Mouse (Mus musculus): Measurements from ENCODE around the gene Prkn. TPM values are rescaled to one million over a fixed set of nuclear protein-coding genes. Genes with fewer than 3 reads are reported as not detected.

The Prkn gene
- polyA plus RNA-seq, 1 experiment from 2014 or later = 2.1 TPM

DNA sequence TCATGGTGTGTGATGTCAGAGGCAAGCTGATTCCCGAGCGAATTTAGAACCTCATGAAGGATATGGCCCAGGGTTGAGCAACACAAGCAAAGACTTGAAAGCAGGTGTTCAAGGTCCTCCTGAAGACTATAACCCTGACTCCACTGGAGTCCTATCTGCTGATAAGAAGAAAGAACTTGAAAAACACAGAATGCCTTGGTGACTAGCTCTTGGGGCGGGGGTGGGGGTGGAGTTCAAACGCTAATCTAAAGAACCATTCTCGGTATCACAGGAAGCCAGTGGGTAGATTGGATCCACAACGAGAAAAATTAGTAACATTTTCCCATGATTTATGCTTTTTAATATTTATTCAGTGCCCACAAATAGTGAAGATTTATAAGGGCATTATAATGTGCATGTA is 879.6 kb downstream of the Prkn start:
- no peaks in the 10 kb centered on the region for H3K36me3 ChIP-seq

DNA sequence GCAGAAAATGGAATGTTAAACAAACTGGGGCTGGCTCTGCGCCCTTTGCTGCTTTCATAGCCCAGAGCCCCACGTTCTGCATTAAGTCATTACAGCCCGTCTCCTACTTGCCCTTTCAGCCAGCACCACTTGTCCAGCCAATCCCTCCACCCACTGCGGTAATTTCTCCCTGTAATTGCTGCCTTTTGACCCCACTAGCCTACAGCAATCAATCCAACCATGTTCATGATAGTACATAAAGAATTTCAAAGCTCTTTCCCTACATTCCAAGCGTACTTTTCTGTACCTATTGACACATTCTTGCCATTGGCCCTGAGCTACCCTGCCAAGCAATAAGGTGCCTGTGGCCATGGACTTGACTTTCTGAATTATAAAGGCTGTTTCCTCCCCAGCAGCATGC is 881.7 kb downstream of the Prkn start:
- Histone ChIP-seq H3K36me3 (no peaks in the 10 kb centered on the region), H3K27ac (no peak overlapping the region), H3K4me2 (replicated peaks) (no peak overlapping the region), H3K9ac (no peak overlapping the region), H3K4me1 (no peaks in the 10 kb centered on the region), H3K9me3 (no peaks in the 10 kb centered on the region), H3K4me3 (no peak overlapping the region), H3K27me3 (no peaks in the 10 kb centered on the region)
- 38% methylated on average over 5 of the region's 5 CpGs for WGBS
- no peak for ATAC-seq (ENCODE audit: low FRiP score, low read depth)

More for the DNA sequence above, 879.6 kb downstream of the Prkn start:
- WGBS = 86% methylated on average over 6 of the region's 6 CpGs
- H3K27ac ChIP-seq = no peak overlapping the region
- no peak overlapping the region for H3K9ac ChIP-seq
- H3K9me3 ChIP-seq = no peaks in the 10 kb centered on the region
- no peak overlapping the region for H3K4me2 ChIP-seq (replicated peaks)
- no peak for ATAC-seq (ENCODE audit: low FRiP score, low read depth)
- no peaks in the 10 kb centered on the region for H3K4me1 ChIP-seq
- H3K27me3 ChIP-seq = no peaks in the 10 kb centered on the region
- no peak overlapping the region for H3K4me3 ChIP-seq

DNA sequence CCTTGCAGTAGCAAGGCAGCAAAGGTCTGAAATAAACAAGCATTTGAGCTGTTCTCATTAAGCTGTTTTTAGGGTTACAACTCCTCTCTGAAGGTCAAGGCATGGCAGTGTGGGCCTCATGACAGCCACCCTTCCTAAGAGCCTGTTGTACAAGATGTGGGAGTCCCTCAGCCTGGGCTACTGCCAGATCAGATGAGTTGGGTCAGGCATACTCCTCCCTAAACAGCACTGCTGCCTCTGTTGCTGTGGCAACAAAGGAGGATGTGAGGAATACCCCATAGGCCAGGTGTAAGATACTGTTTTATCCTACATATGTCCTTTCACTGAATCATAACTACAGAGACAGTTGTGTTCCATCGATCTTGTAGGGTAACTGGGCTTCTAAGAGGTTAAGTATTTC is 882.3 kb downstream of the Prkn start:
- Histone ChIP-seq H3K36me3 (no peaks in the 10 kb centered on the region), H3K4me3 (no peak overlapping the region), H3K4me1 (no peaks in the 10 kb centered on the region), H3K27ac (no peak overlapping the region), H3K9ac (no peak overlapping the region), H3K9me3 (no peaks in the 10 kb centered on the region), H3K4me2 (replicated peaks) (no peak overlapping the region), H3K27me3 (no peaks in the 10 kb centered on the region)
- 77% methylated on average over 1 of the region's 1 CpGs for WGBS
- no peak for ATAC-seq (ENCODE audit: low FRiP score, low read depth)

DNA sequence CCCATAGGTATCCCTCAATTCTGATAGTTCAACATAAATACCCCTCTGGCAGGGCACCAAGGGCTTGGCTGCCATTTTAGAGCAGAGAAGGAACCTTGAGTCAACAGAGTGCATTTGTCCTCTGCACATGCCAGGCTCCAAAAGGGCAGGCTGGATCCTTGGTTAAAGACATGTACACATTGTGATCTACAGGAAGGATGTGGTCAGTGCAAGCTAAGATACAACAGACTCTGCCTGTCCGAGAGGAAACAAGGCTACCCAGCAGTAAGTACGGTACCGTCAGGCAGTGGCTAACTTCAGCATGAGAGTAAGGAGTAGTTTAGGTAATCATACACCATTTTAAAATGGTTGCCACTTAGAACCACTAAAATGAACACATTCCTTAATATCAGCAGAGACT is 884.0 kb downstream of the Prkn start:
- Histone ChIP-seq H3K4me3 (no peak overlapping the region), H3K4me1 (no peaks in the 10 kb centered on the region), H3K4me2 (replicated peaks) (no peak overlapping the region), H3K27ac (no peak overlapping the region), H3K36me3 (no peaks in the 10 kb centered on the region), H3K27me3 (no peaks in the 10 kb centered on the region), H3K9me3 (no peaks in the 10 kb centered on the region), H3K9ac (no peak overlapping the region)
- 84% methylated on average over 3 of the region's 3 CpGs for WGBS
- no peak for ATAC-seq (ENCODE audit: low FRiP score, low read depth)

DNA sequence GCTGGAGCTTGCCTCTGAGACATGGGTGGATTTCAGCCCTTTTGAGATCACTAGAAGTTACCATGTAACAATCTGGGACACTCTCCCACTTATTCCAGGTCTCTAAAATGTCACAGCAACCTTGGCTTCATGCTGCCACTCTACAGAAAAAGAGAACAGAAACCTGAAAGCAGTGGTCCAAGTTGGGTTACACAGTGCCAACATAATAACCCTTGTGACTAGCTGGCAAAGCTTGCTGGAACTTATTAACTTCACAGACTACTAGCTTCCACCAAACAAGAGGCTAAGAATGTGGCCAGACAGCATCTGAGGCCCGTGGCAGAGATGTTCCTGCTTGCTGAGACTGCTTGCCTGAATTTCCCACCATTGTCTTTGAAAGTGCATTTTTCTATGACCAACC is 886.9 kb downstream of the Prkn start:
- H3K27ac ChIP-seq = no peak overlapping the region
- H3K4me2 ChIP-seq (replicated peaks) = no peak overlapping the region
- ATAC-seq (ENCODE audit: low FRiP score, low read depth) = no peak
- H3K9me3 ChIP-seq = no peaks in the 10 kb centered on the region
- 48% methylated on average over 1 of the region's 1 CpGs for WGBS
- H3K4me1 ChIP-seq = no peaks in the 10 kb centered on the region
- H3K4me3 ChIP-seq = no peak overlapping the region
- H3K9ac ChIP-seq = no peak overlapping the region
- no peaks in the 10 kb centered on the region for H3K36me3 ChIP-seq
- no peaks in the 10 kb centered on the region for H3K27me3 ChIP-seq

DNA sequence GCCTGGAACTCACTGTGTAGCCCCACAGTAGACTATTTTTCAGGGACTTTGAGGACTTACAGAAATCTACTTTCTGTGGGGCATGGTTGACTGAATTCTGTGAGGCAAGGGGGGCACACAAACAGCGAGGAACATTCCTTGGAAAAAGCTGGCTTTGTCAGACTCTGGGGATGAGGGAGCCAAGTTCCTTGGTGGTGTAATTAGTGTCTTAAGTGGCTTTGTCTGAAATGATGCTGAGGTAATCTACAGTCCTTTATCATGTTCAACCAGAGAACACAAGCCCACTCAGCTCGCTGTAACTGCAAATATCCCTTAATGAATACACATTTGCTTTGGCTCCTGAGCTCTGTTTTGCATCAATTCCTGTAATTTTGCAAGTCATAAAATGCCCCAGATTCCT is 888.1 kb downstream of the Prkn start:
- Histone ChIP-seq H3K4me2 (replicated peaks) (no peak overlapping the region), H3K4me3 (no peak overlapping the region), H3K9me3 (no peaks in the 10 kb centered on the region), H3K27ac (no peak overlapping the region), H3K36me3 (no peaks in the 10 kb centered on the region), H3K27me3 (no peaks in the 10 kb centered on the region), H3K4me1 (no peaks in the 10 kb centered on the region), H3K9ac (no peak overlapping the region)
- ATAC-seq (ENCODE audit: low FRiP score, low read depth) = no peak
- WGBS = 40% methylated on average over 2 of the region's 2 CpGs

DNA sequence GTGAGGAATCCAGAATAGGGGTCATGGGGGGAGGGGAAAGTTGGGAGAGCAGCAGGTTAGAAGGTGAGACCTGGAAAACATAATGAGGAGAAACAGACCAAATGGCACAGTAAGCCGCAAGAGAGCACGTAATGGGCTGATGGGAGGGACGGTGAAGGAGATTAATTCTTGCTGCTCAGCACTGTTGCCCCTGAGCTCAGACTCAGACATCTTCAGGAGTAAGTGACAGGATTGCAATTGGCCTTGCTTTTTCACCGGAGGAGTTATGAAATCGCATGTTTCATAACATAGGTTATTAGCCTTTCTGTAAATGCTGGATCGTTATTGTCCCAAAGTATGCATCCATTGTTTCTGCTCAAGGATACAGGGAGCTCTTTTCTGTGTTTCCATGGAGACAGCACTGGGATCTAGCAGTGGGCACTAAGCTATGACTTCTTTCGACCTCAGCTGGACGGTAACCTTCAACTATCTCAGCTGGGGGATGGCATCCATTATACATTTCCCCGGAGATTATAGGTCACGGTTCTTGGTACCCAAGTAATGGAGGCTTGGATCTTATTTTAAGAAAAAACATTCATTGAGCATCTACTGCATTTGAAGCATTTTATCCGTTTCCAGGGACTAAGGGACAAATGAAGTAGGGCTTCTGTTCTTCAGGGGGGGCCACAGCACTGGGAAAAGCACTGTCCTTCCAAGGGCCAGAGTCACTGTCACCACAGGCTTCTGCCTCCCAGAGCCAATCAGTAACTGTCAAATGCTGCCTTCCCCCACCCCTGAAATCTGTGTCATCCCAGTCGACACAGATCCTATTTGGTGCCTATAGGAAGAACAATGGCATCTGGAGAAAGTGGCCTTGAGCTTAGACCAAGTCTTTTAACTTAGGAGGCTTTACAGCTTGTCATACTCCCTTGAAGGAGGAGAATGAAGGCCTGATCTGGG is 890.7 kb downstream of the Prkn start:
- no peaks in the 10 kb centered on the region for H3K27me3 ChIP-seq
- no peaks in the 10 kb centered on the region for H3K36me3 ChIP-seq
- H3K27ac ChIP-seq = no peak overlapping the region
- no peak overlapping the region for H3K4me3 ChIP-seq
- no peaks in the 10 kb centered on the region for H3K9me3 ChIP-seq
- H3K4me1 ChIP-seq = no peaks in the 10 kb centered on the region
- no peak overlapping the region for H3K4me2 ChIP-seq (replicated peaks)
- 70% methylated on average over 12 of the region's 12 CpGs for WGBS
- ATAC-seq (ENCODE audit: low FRiP score, low read depth) = no peak
- no peak overlapping the region for H3K9ac ChIP-seq

DNA sequence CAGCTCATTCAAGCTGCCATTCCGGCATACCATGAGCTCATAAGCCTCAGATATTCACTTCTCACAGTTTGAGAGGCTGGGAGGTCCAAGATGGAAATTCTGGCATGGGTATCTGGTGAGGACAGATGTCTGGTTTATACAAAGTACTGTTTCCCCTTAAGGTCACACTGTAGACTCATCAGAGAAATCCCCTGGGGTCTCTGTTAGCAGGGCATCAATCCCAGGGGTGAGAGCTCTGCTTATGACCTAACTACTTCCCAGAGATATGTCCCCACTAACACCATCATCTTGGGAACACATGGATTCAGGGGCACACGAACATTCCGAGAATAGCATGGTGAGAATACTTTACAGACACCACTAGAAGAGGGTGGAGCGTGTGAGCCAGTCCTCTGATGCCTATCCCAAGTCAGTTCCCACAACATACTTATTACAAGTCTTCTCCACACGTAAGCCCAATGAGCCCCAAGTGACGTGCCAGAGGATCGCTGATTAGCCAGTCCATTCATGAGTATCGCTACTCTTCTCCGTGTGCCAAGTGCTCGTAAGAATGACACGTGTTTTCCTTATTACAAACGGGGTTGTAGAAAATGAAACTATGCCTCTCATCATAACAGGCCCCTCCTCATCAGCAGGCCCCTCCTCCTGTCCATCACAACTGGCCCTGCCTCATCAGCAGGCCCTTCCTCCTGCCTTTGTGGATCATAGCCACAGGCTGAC is 895.1 kb downstream of the Prkn start:
- Histone ChIP-seq H3K4me1 (no peaks in the 10 kb centered on the region), H3K36me3 (no peaks in the 10 kb centered on the region), H3K4me2 (replicated peaks) (no peak overlapping the region), H3K27ac (no peak overlapping the region), H3K9ac (no peak overlapping the region), H3K4me3 (no peak overlapping the region), H3K27me3 (no peaks in the 10 kb centered on the region), H3K9me3 (no peaks in the 10 kb centered on the region)
- 81% methylated on average over 12 of the region's 12 CpGs for WGBS
- ATAC-seq (ENCODE audit: low FRiP score, low read depth) = no peak

DNA sequence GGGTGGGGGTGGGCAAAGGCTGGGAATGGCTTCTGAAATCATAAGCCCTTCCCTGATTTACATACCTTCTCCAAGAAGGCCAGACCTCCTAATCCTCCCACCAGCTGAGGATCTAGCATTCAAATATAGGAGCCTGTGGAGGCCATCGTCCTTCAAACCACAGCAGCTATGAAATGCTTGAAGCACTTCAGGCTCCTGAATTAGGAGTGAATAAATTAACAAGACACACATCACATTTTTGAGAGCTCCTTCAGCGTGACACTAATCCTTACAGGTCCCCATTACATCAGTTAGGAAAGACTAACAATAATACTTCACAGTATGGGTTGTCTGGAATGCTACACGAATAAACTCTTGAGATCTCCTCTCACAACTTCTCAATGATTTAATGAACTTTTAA is 896.3 kb downstream of the Prkn start:
- Histone ChIP-seq H3K4me2 (replicated peaks) (no peak overlapping the region), H3K36me3 (no peaks in the 10 kb centered on the region), H3K27me3 (no peaks in the 10 kb centered on the region), H3K4me1 (no peaks in the 10 kb centered on the region), H3K9ac (no peak overlapping the region), H3K27ac (no peak overlapping the region), H3K9me3 (no peaks in the 10 kb centered on the region), H3K4me3 (no peak overlapping the region)
- ATAC-seq (ENCODE audit: low FRiP score, low read depth) = no peak
- WGBS = 70% methylated on average over 3 of the region's 3 CpGs

DNA sequence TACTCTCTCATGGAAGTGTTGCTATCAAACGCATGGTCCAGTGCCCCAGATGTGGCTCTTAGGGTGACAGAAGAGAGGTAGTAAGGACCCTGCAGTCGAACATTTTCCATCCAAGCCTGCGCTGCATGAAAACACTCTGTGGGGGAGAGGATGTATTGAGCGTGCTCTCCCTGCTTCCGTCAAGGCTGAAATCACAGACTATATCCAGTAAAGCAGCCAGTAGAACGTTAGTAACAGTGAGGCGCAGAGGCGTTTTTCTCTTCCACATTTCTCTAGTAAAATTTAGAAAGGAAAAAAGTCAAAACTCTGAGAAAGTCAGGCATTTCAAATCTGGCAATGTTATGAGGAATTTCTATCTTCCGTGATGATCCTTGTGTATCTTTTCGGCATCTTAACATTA is 897.7 kb downstream of the Prkn start:
- no peak overlapping the region for H3K9ac ChIP-seq
- H3K9me3 ChIP-seq = no peaks in the 10 kb centered on the region
- H3K36me3 ChIP-seq = no peaks in the 10 kb centered on the region
- H3K4me2 ChIP-seq (replicated peaks) = no peak overlapping the region
- 92% methylated on average over 10 of the region's 10 CpGs for WGBS
- H3K27me3 ChIP-seq = no peaks in the 10 kb centered on the region
- no peak overlapping the region for H3K27ac ChIP-seq
- no peaks in the 10 kb centered on the region for H3K4me1 ChIP-seq
- ATAC-seq (ENCODE audit: low FRiP score, low read depth) = no peak
- no peak overlapping the region for H3K4me3 ChIP-seq

DNA sequence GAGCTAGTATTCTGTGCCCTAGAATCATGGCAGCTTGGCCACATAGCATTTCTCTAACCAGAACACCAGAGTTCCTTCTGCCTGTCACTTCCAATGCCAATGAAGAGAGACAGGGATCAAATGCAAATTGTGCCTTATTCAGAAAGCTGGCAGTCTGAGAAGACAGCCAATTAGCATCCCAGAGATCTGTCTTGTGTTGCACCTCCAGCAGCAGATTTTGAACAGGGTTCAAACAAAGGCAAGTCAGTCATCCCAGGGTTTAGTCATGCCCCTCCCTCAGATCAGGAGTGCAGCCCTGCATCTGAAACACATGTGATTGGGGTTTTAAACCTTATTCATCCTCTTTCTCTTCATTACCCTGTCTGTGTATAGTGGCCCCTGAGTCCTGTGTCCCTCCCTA is 900.5 kb downstream of the Prkn start:
- no peaks in the 10 kb centered on the region for H3K9me3 ChIP-seq
- H3K9ac ChIP-seq = no peak overlapping the region
- no peaks in the 10 kb centered on the region for H3K36me3 ChIP-seq
- H3K4me2 ChIP-seq (replicated peaks) = no peak overlapping the region
- no peak overlapping the region for H3K27ac ChIP-seq
- ATAC-seq (ENCODE audit: low FRiP score, low read depth) = no peak
- no peaks in the 10 kb centered on the region for H3K4me1 ChIP-seq
- peaks cover 5% of the 10 kb centered on the region; the same call in 1 of the 2 replicates for H3K27me3 ChIP-seq
- H3K4me3 ChIP-seq = no peak overlapping the region

DNA sequence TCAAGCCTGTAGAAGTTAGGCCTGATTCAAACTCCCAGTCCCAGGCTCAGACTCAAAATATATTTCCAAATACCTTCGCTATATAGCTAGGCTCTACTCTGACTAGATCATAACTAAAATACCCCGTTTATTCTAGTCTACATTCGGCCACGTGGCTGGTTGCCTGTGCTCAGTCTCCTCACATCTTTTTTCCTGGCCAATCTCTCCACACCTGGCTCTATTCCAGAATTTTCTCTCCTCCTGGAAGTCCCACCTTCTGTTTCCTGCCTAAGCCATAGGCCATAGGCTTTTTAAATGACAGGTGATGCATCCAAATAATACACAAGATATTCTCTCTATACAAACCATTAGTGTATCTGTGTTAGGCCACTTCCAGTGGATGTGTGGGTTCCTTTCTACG is 901.0 kb downstream of the Prkn start:
- Histone ChIP-seq H3K9ac (no peak overlapping the region), H3K36me3 (no peaks in the 10 kb centered on the region), H3K27ac (no peak overlapping the region), H3K4me1 (no peaks in the 10 kb centered on the region), H3K9me3 (no peaks in the 10 kb centered on the region), H3K27me3 (peaks cover 5% of the 10 kb centered on the region; the same call in 1 of the 2 replicates), H3K4me3 (no peak overlapping the region), H3K4me2 (replicated peaks) (no peak overlapping the region)
- ATAC-seq (ENCODE audit: low FRiP score, low read depth) = no peak
- WGBS = 88% methylated on average over 5 of the region's 5 CpGs
